Mouse (Mus musculus) spleen, adult 2 months (tissue): Measurements from ENCODE around the gene Bex6.

Source experiments
- CTCF ChIP-seq: fragments of 200-500 bp; IDR thresholded peaks from 2 replicates; pipeline ENCODE4 v1.5.1; 2011; ENCODE audit warnings: mild to moderate bottlenecking, inconsistent platforms; ENCODE audit not compliant: insufficient read depth, insufficient read length, insufficient replicate concordance; ENCODE audit errors: extremely low read depth
- POLR2A ChIP-seq: fragments of 200-500 bp; IDR thresholded peaks from 2 replicates; pipeline ENCODE4 v1.6.1; 2011; ENCODE audit warnings: low read depth, low read length, inconsistent platforms

DNA sequence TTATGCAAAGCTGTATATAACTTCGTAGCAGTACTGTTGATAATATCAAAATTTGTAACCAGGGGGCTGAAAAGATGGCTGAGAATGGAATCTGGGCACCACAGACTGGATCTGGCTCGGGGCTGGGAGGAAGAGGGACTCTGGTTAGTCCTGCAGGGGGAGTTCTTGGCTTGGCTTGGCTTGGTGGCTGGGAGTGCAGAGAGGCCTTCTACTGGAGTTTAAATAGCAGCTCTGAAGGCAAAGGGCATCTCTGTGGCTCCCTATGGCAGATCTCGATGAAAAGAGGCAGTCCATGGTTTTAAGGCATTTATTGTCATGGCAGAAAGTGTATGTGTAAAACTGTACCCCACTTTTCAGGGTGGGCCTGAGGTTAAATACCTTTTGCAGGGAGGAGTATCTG, 25.3 kb downstream of the Bex6 start:
- TF ChIP-seq CTCF (no peak), POLR2A (no peak)
